In the genomic region with DNA sequence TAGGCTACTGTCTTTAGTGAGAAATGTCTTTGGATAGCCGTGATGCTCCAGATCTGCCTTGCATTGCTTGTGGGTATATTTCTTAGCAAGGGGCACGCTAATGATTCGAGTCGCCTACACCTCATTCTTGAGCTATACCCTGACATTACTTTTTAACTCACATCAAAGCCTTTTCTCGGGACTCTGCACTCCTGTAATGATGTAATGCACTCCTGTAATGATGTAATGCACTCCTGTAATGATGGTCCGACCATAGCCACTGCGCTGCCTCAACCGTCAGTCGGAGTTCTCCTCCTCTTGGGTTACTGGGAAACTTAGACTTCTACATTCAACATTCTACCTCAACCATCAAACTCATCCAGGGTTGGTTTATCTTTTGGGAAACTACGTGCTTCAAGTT, we compare ENCODE assay signal across 27 mouse cellular contexts. TPM values are rescaled to one million over a fixed set of nuclear protein-coding genes. Genes with fewer than 3 reads are reported as not detected.
"Had no signal": no experiment of that assay in that cellular context is flagged by ENCODE, and none has a peak within 500 bp of the region (broad histone marks: within the 10 kb centered on the region; RNA-seq: fewer than 3 reads in every experiment).

No protein-coding gene starts in this region.

- DNase-seq: cerebellum, adult 8-10 months; cerebellum, adult 9-10 months; cerebellum, adult 9-11 months; cerebellum, postnatal 10 days; cerebellum, postnatal 14 days; cerebellum, postnatal 25 days; cerebellum, postnatal 36 days; embryo, embryonic 11 days; forebrain, postnatal 0 days; gastrocnemius, adult 2 months; gastrocnemius, postnatal 10 days; gastrocnemius, postnatal 14 days; gastrocnemius, postnatal 25 days; gastrocnemius, postnatal 36 days; heart, adult 11 months; heart, adult 18-20 months; heart, adult 2 months had no signal

- H3K4me3 ChIP-seq: embryonic facial prominence, embryonic 12.5 days; embryonic facial prominence, embryonic 15.5 days; erythroblast, embryonic 14.5 days; forebrain, embryonic 10.5 days; forebrain, embryonic 12.5 days; forebrain, embryonic 13.5 days; forebrain, embryonic 15.5 days; gastrocnemius, adult 2 months; heart, adult 2 months had no signal

- H3K36me3 ChIP-seq: embryonic facial prominence, embryonic 12.5 days; embryonic facial prominence, embryonic 15.5 days; forebrain, embryonic 10.5 days; forebrain, embryonic 12.5 days; forebrain, embryonic 15.5 days had no signal

- H3K27ac ChIP-seq: embryonic facial prominence, embryonic 12.5 days; embryonic facial prominence, embryonic 15.5 days; forebrain, embryonic 10.5 days; forebrain, embryonic 12.5 days; forebrain, embryonic 13.5 days; forebrain, embryonic 15.5 days; gastrocnemius, adult 2 months; heart, adult 2 months had no signal

- H3K4me2 ChIP-seq: embryonic facial prominence, embryonic 12.5 days; embryonic facial prominence, embryonic 15.5 days; forebrain, embryonic 12.5 days; forebrain, embryonic 13.5 days; forebrain, embryonic 15.5 days had no signal

- H3K9me3 ChIP-seq: embryonic facial prominence, embryonic 12.5 days; embryonic facial prominence, embryonic 15.5 days; forebrain, embryonic 10.5 days; forebrain, embryonic 12.5 days; forebrain, embryonic 13.5 days; forebrain, embryonic 15.5 days had no signal

- H3K27me3 ChIP-seq: embryonic facial prominence, embryonic 15.5 days; forebrain, embryonic 15.5 days had no signal

- H3K4me1 ChIP-seq: forebrain, embryonic 12.5 days; forebrain, embryonic 13.5 days; forebrain, embryonic 15.5 days had no signal

- H3K9ac ChIP-seq: embryonic facial prominence, embryonic 12.5 days; embryonic facial prominence, embryonic 15.5 days; forebrain, embryonic 12.5 days; forebrain, embryonic 13.5 days; forebrain, embryonic 15.5 days; forebrain, postnatal 0 days had no signal

- ATAC-seq: forebrain, embryonic 13.5 days; forebrain, embryonic 14.5 days; forebrain, embryonic 15.5 days; forebrain, embryonic 16.5 days; forebrain, postnatal 0 days had no signal

RNA-seq across cellular contexts. Expression of a gene that starts 32.2 kb away (rescaled TPM):
- total RNA-seq: granulocyte monocyte progenitor cell, adult 5-6 weeks had no signal
- polyA plus RNA-seq: erythroblast, embryonic 14.5 days had no signal
